Mouse (Mus musculus): ENCODE measurements around the gene Dhh. TPM values are rescaled to one million over a fixed set of nuclear protein-coding genes. Genes with fewer than 3 reads are reported as not detected.

Dhh gene
- polyA plus RNA-seq (2012; rRNA removed) = 0.82 and 1.7 TPM in 2 replicates

GRCm38 (mm10) chr15:98897928-98898800 is at the start of gene Dhh:
Gene Dhh (minus strand): TSS chr15:98898540.

DNA sequence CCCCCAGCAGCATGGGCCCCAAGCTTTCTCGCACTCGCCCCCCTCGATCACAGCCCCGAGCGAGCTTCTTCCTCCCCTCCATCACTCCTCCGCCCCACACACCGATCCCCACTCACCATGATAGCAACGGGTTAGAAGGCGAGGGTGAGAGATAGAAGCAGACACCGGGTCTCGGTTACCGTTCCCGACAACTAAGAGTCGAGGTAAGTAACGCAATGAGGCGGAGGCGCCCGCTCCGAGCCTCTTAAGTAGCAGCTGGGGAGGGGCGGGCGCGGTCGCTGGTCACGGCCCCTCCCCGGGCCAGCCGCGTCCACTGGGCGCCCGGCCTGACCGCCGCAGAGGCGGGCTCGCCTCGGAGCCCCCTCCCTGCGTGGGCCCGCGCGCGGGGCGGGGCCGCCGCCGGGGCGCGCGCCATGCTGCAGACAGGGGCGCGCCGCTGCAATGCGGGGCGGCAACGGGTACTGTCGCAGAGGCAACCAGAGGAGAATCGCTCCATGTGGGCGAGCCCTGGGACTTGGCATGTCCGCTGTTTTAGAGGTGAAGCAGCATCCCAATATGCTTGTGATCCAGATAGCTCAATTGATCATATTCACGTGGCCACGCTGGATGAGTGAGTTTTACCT is 36.0 kb upstream of the Dhh start, which contains the start of gene Tuba1b:
Tuba1b (minus strand) TSS at position 349 of the 623 bp plus-strand sequence.

DNA sequence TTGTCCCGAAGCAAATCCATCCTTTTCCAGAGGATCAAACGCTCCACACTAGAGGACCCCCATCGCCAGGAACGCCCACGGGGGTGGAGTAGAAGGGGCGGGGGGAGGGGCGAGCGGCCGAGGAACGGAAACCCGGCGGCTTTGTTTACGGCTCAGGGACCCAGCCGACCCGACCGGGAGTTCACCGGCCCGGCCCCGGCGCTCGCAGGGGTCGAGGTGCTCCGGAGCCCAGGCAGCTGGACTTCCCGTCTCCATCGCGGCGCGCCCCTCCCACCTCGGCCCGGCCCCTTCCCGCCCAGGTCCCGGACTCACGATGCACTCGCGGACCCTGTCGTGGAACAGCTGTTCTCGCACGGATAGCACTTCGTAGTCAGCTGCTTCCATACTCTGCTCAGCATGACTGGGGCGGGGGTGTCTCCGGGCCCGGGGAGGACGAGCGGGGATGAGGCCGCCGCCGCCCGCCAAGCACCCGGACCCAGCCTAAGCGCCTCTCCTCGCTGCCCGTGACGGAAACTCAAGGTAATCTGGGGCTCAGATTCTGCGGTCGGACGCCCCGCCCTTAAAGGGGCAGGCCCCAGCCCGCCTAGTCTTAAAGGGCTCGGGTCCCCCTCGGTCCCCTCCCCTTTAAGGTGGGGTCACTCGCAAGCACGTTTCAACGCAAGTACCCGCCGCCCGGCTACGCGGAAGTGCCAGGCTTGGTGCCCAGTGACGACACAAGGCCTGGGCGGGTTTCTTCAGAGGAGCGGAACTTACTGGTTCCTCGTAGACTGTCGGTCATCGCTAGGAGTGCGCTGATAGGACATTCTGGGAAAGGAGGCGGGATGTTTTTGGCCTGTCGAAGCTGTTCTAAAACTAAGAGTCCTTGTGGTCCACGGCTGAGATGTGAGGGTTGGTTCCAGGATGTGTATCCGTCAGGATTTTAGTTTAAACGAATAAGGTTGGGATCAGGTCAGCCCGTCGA is 19.5 kb upstream of the Dhh start, which contains the start of gene Lmbr1l:
Lmbr1l (minus strand) TSS at position 694 of the 961 bp plus-strand sequence.

DNA sequence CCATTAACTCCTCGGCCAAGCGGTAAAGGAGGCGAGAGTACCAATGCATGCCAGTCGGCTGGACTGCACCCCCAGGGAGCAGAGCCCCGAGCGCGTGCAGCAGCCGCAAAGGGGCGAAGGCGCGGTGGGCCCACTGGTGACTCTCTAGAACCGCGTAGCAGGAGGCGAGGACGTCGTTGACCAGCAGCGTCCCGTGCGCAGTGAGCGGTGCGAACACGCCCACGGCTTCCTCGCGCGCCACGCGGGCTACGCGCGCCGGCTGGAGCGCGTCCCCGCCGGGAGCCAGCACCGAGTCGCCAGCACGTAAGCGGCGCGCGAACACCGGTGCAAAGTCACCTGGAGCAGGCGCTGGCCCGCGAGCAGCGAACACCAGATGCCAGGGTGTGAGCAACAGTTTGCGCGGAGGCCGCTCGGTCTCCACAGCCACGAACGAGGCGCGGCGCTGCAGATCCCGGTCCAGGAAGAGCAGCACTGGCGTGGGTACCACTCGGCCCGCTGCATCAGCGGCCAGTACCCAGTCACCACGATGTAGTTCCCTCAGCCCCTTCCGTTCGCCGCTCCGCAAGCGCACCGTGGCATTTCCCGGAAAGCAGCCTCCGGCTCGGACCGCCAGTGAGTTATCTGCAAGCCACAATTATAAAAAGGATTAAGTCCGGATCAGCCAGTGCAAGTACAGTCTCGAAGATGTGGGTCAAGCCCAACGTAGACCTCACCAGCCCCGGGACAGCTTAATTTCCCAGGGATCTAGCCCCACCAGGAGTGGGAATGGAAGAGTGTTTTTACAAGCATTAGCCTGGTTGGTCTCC is 4.2 kb downstream of the Dhh start, which contains the start of gene Rhebl1:
Rhebl1 (minus strand) TSS at position 601 of the 806 bp plus-strand sequence.

DNA sequence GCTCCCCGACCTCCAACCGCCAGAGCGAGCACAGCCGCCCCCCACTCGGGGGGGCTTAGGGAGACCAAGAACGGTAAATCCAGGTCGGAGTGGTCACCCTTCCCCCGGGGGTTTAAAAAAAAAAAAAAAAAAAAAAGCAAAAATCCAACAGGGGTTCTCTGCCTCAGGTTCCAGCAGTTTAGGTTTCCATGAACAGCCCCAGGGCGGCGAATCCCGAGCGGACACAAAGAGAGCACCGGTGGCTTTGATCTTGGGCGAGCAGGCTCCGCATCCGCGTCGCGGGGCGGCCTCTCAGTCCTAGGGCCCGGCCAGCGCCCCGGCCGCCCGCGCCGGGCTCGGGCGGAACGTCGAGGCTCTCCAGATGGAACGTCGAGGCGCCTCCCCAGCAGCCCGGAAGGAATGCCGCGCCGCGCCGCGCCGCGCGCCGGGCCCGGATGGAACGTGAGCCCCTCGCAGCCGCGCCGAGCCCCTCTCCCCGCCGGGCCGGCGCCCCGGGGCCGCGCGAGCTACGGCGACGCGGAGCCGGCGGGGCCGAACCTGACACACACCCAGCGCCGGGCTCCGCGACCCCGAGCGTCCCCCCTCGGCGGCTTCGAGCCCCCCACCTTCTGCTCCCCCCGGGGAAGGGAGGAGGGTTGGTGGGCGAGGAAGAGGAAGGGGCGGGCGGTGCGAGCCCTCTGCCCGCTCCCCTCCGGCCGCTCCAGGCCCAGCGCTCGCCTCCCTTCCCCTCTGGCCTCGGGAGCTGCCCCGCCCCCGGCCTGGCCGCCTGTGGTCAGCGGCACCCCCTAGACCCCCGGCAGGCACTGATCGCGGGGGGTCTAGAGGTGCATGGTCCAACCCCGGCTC is 27.0 kb downstream of the Dhh start, which contains the start of gene Kmt2d:
Kmt2d (minus strand) TSS at position 135 of the 846 bp plus-strand sequence.

Other genes starting within 250 kb of the Dhh start
- 53.2 and 54.3 TPM in 2 replicates for gene Ddx23, start 235.6 kb downstream of the Dhh start, polyA plus RNA-seq (2012; rRNA removed)
- gene Rnd1, start 221.1 kb downstream of the Dhh start, polyA plus RNA-seq (2012; rRNA removed) = 13.4 and 16.2 TPM in 2 replicates
- 2.3 and 2.6 TPM in 2 replicates for gene Ccdc65, start 190.3 kb downstream of the Dhh start, polyA plus RNA-seq (2012; rRNA removed)
- 6.5 and 15.6 TPM in 2 replicates for gene Fkbp11, start 170.3 kb downstream of the Dhh start, polyA plus RNA-seq (2012; rRNA removed)
- gene Arf3, start 135.3 kb downstream of the Dhh start, polyA plus RNA-seq (2012; rRNA removed) = 99.4 and 113 TPM in 2 replicates
- gene Wnt10b, start 120.4 kb downstream of the Dhh start, polyA plus RNA-seq (2012; rRNA removed) = 0.76 and 3.2 TPM in 2 replicates
- 1.4 and 1.5 TPM in 2 replicates for gene Wnt1, start 108.7 kb downstream of the Dhh start, polyA plus RNA-seq (2012; rRNA removed)
- gene Ddn, start 89.0 kb downstream of the Dhh start, polyA plus RNA-seq (2012; rRNA removed) = 1.6 and 1.8 TPM in 2 replicates
- 82.9 and 88.6 TPM in 2 replicates for gene Prkag1, start 67.0 kb downstream of the Dhh start, polyA plus RNA-seq (2012; rRNA removed)
- gene Kmt2d, start 27.3 kb downstream of the Dhh start, polyA plus RNA-seq (2012; rRNA removed) = 28.4 and 31.1 TPM in 2 replicates
- 31.8 and 35.6 TPM in 2 replicates for gene Rhebl1, start 4.0 kb downstream of the Dhh start, polyA plus RNA-seq (2012; rRNA removed)
- gene Lmbr1l, start 19.7 kb upstream of the Dhh start, polyA plus RNA-seq (2012; rRNA removed) = 97.9 and 103 TPM in 2 replicates
- 1,826 and 1,827 TPM in 2 replicates for gene Tuba1b, start 36.0 kb upstream of the Dhh start, polyA plus RNA-seq (2012; rRNA removed)
- gene Gm49450, start 55.0 kb upstream of the Dhh start, polyA plus RNA-seq (2012; rRNA removed) = 31.7 and 40.2 TPM in 2 replicates
- gene Tuba1a, start 55.2 kb upstream of the Dhh start, polyA plus RNA-seq (2012; rRNA removed) = 9,064 and 9,831 TPM in 2 replicates
- gene Tuba1c, start 131.4 kb upstream of the Dhh start, polyA plus RNA-seq (2012; rRNA removed) = 74.8 and 77.4 TPM in 2 replicates
- gene Prph, start 156.6 kb upstream of the Dhh start, polyA plus RNA-seq (2012; rRNA removed) = 36.0 and 115 TPM in 2 replicates
- gene Troap, start 176.0 kb upstream of the Dhh start, polyA plus RNA-seq (2012; rRNA removed) = 23.7 and 25.3 TPM in 2 replicates
- 7.7 and 12.3 TPM in 2 replicates for gene C1ql4, start 189.3 kb upstream of the Dhh start, polyA plus RNA-seq (2012; rRNA removed)
- 0.86 and 0.96 TPM in 2 replicates for gene Dnajc22, start 194.6 kb upstream of the Dhh start, polyA plus RNA-seq (2012; rRNA removed)
- 48.2 and 52.8 TPM in 2 replicates for gene Spats2, start 227.4 kb upstream of the Dhh start, polyA plus RNA-seq (2012; rRNA removed)